Mouse (Mus musculus) ES-E14 (cell line): ENCODE measurements around the gene Mia2.

Experiments used
- HCFC1 ChIP-seq: IDR thresholded peaks from 2 replicates; pipeline ENCODE4 v1.6.1; 2012; ENCODE audit warnings: low read length, inconsistent platforms, borderline replicate concordance; ENCODE audit not compliant: insufficient read depth
- ZC3H11A ChIP-seq: IDR thresholded peaks from 2 replicates; pipeline ENCODE4 v1.6.1; 2012; ENCODE audit warnings: low read depth, mild to moderate bottlenecking, inconsistent platforms, low read length, borderline replicate concordance
- ZNF384 ChIP-seq: IDR thresholded peaks from 2 replicates; pipeline ENCODE4 v1.6.1; 2012; ENCODE audit warnings: low read depth, low read length, inconsistent platforms

DNA sequence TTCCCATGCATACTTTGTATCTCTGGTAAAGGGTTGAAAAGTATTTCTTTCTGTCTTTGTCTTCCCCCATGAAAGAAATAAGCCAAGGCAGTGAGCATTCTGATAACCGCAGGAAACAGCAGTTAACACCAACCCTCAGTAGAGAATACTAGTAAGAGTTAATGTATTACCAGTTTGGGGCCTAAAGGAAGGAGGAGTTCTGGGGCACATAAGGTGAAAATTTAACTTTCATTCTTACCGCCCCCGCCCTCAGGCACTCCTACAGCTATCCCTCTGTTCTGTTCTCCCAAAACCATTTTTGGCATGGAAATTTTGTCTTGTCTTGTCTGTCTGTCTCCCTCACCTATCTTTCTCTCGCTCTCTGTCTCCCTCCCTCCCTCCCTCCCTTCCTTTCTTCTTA is 54.1 kb downstream of the Mia2 start:
- TF ChIP-seq HCFC1 (no peak), ZNF384 (no peak), ZC3H11A (no peak)
